Mouse (Mus musculus): ENCODE measurements at regions not wholly inside any gene's neighbourhood (a gene's known extent, or its start where the extent isn't known, plus 50 kb on each side); places are given as distances from the start of the nearest gene placed in this dataset.

DNA sequence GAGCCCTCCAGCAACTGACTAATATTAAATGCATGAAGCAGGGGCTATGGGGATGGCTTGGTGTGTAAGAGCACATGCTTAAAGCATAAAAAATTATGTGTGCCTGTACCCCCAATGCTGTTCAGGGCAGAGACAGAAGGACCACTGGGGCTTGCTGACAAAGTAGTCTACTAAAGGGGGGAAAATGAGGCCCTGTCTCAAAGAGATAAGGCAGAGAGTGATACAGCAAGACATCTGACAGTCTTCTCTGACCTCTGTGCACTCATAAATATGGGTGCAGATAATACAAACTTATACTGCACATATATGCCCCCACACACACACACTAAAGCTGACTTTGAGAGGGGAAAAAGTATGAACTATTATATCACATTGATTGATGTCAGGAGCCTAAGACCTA lies 142.8 kb downstream of the Tm2d1 start:
- H3K27me3 ChIP-seq (ENCODE audit: control insufficient read depth in 1 of 2, insufficient read depth in 2 of 2, low read length in 2 of 2): no peaks in the 10 kb centered on the region
- no peaks in the 10 kb centered on the region for H3K79me2 ChIP-seq (ENCODE audit: control insufficient read depth, insufficient read depth, low read length, poor library complexity)
- no peaks in the 10 kb centered on the region for H3K9me3 ChIP-seq (replicated peaks; ENCODE audit: insufficient read depth, low read length)
- H3K27ac ChIP-seq (ENCODE audit: control insufficient read depth, low read depth, low read length): no peak overlapping the region
- H3K9ac ChIP-seq (ENCODE audit: control insufficient read depth, low read depth, low read length, poor library complexity, severe bottlenecking): no peak overlapping the region
- DNase-seq (ENCODE audit: low read depth, low spot score): peak; percentile 51
- H3K4me1 ChIP-seq (ENCODE audit: control insufficient read depth in 1 of 2, insufficient read depth in 2 of 2, low read length in 2 of 2): peaks cover 13 to 17% of the 10 kb centered on the region in 2 experiments
- H3K4me3 ChIP-seq (ENCODE audit: control insufficient read depth in 1 of 2, insufficient read depth in 1 of 2, low read depth in 2 of 2, low read length in 2 of 2): no peak overlapping the region
- TF ChIP-seq MEF2A (IDR thresholded peaks at IDR 0.05; ENCODE audit: extremely low read depth, insufficient replicate concordance, low read depth, low read length, poor library complexity, severe bottlenecking) (no peak), MAZ (IDR thresholded peaks at IDR 0.05; ENCODE audit: low read depth, low read length) (0 out of 2 replicates have a peak, but pooled peaks have one; percentile 43), TAL1 (IDR thresholded peaks at IDR 0.05; ENCODE audit: low read length) (peak; percentile 44), GATA1 (IDR thresholded peaks at IDR 0.05; ENCODE audit: low read depth, low read length) (peak; percentile 73), TBP (IDR thresholded peaks at IDR 0.05; ENCODE audit: low read depth, low read length) (no peak), CTCF (IDR thresholded peaks at IDR 0.05 in 2 of 3, conservative IDR thresholded peaks at IDR 0.05 in 1 of 3; ENCODE audit: control insufficient read depth in 1 of 3, insufficient read depth in 1 of 3, low read depth in 2 of 3, low read length in 3 of 3, poor library complexity in 1 of 3, severe bottlenecking in 1 of 3) (no peak), TCF12 (IDR thresholded peaks at IDR 0.05; ENCODE audit: low read depth, low read length) (peak; percentile 79), ZMIZ1 (IDR thresholded peaks at IDR 0.05; ENCODE audit: low read depth, low read length) (0 out of 2 replicates have a peak, but pooled peaks have one; percentile 46), USF2 (IDR thresholded peaks at IDR 0.05; ENCODE audit: borderline replicate concordance in 1 of 2, insufficient read depth in 1 of 2, low read depth in 1 of 2, low read length in 2 of 2) (no peak), EP300 (IDR thresholded peaks at IDR 0.05; ENCODE audit: low read depth in 1 of 2, low read length in 2 of 2) (peak; percentile 61 to 73), MYC (IDR thresholded peaks at IDR 0.05; ENCODE audit: low read depth, low read length) (no peak), ETS1 (IDR thresholded peaks at IDR 0.05; ENCODE audit: low read depth, low read length) (peak; percentile 58; the same call in 1 of the 2 replicates), NELFE (IDR thresholded peaks at IDR 0.05; ENCODE audit: low read depth, low read length) (no peak), UBTF (IDR thresholded peaks at IDR 0.05; ENCODE audit: borderline replicate concordance, insufficient read depth, low read depth, low read length) (no peak), BHLHE40 (IDR thresholded peaks at IDR 0.05; ENCODE audit: borderline replicate concordance, low read depth, low read length) (no peak)
- peaks cover 0 to 20% of the 10 kb centered on the region in 2 experiments; a peak in 2 of 4 replicates for H3K36me3 ChIP-seq (ENCODE audit: control insufficient read depth in 1 of 2, insufficient read depth in 2 of 2, low read length in 2 of 2)

DNA sequence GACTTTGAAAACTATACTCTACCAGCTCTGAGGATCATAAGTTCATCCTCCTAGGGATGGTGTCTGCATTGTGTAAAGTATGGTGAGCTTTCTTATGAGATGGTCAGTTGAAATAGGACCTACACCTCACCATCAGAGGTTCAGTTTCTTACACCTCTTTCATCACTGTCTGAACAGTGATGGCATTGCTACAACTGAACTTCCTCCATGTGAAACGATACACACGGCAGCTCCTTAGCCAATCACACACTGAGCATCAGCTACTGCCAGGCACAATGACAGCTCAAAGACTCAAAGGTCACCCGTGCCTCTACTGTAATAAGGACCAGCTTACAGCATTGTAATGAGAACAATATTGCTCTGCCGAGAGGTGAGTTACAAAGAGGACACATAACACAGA lies 145.0 kb downstream of the Tm2d1 start:
- TF ChIP-seq GATA1 (IDR thresholded peaks at IDR 0.05; ENCODE audit: low read depth, low read length) (no peak), NELFE (IDR thresholded peaks at IDR 0.05; ENCODE audit: low read depth, low read length) (no peak), JUND (IDR thresholded peaks at IDR 0.05; ENCODE audit: low read depth, low read length) (no peak), MAFK (IDR thresholded peaks at IDR 0.05; ENCODE audit: borderline replicate concordance, low read depth, low read length) (no peak), MXI1 (IDR thresholded peaks at IDR 0.05; ENCODE audit: low read depth, low read length) (no peak)
- no peak for DNase-seq (ENCODE audit: low read depth, low spot score)
- H3K9ac ChIP-seq (ENCODE audit: control insufficient read depth, low read depth, low read length, poor library complexity, severe bottlenecking): no peak overlapping the region
- no peak overlapping the region for H3K4me3 ChIP-seq (ENCODE audit: control insufficient read depth in 1 of 2, insufficient read depth in 1 of 2, low read depth in 2 of 2, low read length in 2 of 2)
- peaks cover 13 to 17% of the 10 kb centered on the region in 2 experiments for H3K4me1 ChIP-seq (ENCODE audit: control insufficient read depth in 1 of 2, insufficient read depth in 2 of 2, low read length in 2 of 2)
- H3K36me3 ChIP-seq (ENCODE audit: control insufficient read depth in 1 of 2, insufficient read depth in 2 of 2, low read length in 2 of 2): peaks cover 0 to 20% of the 10 kb centered on the region in 2 experiments; a peak in 2 of 4 replicates
- H3K79me2 ChIP-seq (ENCODE audit: control insufficient read depth, insufficient read depth, low read length, poor library complexity): no peaks in the 10 kb centered on the region
- H3K27me3 ChIP-seq (ENCODE audit: control insufficient read depth in 1 of 2, insufficient read depth in 2 of 2, low read length in 2 of 2): no peaks in the 10 kb centered on the region
- H3K9me3 ChIP-seq (replicated peaks; ENCODE audit: insufficient read depth, low read length): no peaks in the 10 kb centered on the region
- no peak overlapping the region for H3K27ac ChIP-seq (ENCODE audit: control insufficient read depth, low read depth, low read length)

Measured in MEL (cell line).